Mouse (Mus musculus) olfactory bulb, adult 2 months (tissue): ENCODE measurements around the gene P2ry14.

ENCODE experiments used
- CTCF ChIP-seq: fragments of 200-500 bp; IDR thresholded peaks from 2 replicates; pipeline ENCODE4 v1.5.1; 2012; ENCODE audit warnings: low read depth, mild to moderate bottlenecking, low read length, moderate library complexity; ENCODE audit not compliant: insufficient read depth
- POLR2A ChIP-seq: fragments of 200-500 bp; IDR thresholded peaks from 2 replicates; pipeline ENCODE4 v1.6.1; 2012; ENCODE audit warnings: mild to moderate bottlenecking, low read depth, low read length, moderate library complexity; ENCODE audit not compliant: insufficient read depth

DNA sequence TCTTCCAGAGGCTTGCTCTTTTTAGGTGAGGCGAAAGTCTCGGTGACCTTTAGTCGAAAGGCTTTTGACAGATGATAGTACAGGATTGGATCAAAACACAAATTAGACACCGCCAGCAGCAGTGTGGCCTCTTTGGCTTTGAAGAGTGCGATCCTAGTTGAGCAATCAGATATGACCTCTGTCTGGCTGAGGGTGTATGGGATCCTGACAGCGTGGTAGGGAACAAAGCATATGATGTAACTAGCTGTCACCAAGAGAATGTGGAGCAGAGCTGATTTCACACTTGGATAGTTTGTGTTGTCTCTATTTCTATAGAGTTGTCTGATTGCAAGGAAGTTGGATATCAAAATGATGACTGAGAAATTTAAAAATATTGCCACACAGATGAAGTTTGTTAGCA is 56.0 kb downstream of the P2ry14 start:
- TF ChIP-seq POLR2A: no peak
- no peak for TF ChIP-seq CTCF
